Mouse (Mus musculus): ENCODE results near the gene Dtl. TPM values are rescaled to one million over a fixed set of nuclear protein-coding genes. Genes with fewer than 3 reads are reported as not detected.
"Not testable (repeated sequence)": the region's sequence is repeated elsewhere in the genome, so short reads cannot be mapped to it uniquely, and the experiment has no call there.

Gene Dtl
- polyA plus RNA-seq, 1 experiment = 0.92 TPM

- no peak overlapping the region for H3K4me3 ChIP-seq (replicated peaks)
- peaks cover 33% of the 10 kb centered on the region for H3K4me1 ChIP-seq (ENCODE audit: control insufficient read depth)
- TF ChIP-seq TAL1 (IDR thresholded peaks at IDR 0.05; ENCODE audit: low read length) = no peak
- TF ChIP-seq GATA1 (IDR thresholded peaks at IDR 0.05; ENCODE audit: low read length) = no peak
- no peaks in the 10 kb centered on the region for H3K36me3 ChIP-seq (ENCODE audit: control insufficient read depth)
- H3K27me3 ChIP-seq (ENCODE audit: control insufficient read depth) = no peaks in the 10 kb centered on the region
- H3K9me3 ChIP-seq (ENCODE audit: control insufficient read depth, low read length) = no peaks in the 10 kb centered on the region
These were observed 56.4 kb downstream of the Dtl start for GRCm38 (mm10) chr1:191518911-191519310.

- no peaks in the 10 kb centered on the region for H3K9me3 ChIP-seq (ENCODE audit: control insufficient read depth, low read length)
- TF ChIP-seq GATA1 (IDR thresholded peaks at IDR 0.05; ENCODE audit: low read length) = no peak
- TF ChIP-seq TAL1 (IDR thresholded peaks at IDR 0.05; ENCODE audit: low read length) = no peak
- no peaks in the 10 kb centered on the region for H3K36me3 ChIP-seq (ENCODE audit: control insufficient read depth)
- H3K4me1 ChIP-seq (ENCODE audit: control insufficient read depth) = peaks cover 33% of the 10 kb centered on the region
- H3K4me3 ChIP-seq (replicated peaks) = no peak overlapping the region
- H3K27me3 ChIP-seq (ENCODE audit: control insufficient read depth) = no peaks in the 10 kb centered on the region
These were observed 57.4 kb downstream of the Dtl start for GRCm38 (mm10) chr1:191517969-191518368.

GRCm38 (mm10) chr1:191517056-191517455 lies 58.3 kb downstream of the Dtl start:
- peaks cover 33% of the 10 kb centered on the region for H3K4me1 ChIP-seq (ENCODE audit: control insufficient read depth)
- no peaks in the 10 kb centered on the region for H3K9me3 ChIP-seq (ENCODE audit: control insufficient read depth, low read length)
- TF ChIP-seq TAL1 (IDR thresholded peaks at IDR 0.05; ENCODE audit: low read length) (no peak), GATA1 (IDR thresholded peaks at IDR 0.05; ENCODE audit: low read length) (no peak)
- no peaks in the 10 kb centered on the region for H3K27me3 ChIP-seq (ENCODE audit: control insufficient read depth)
- no peak overlapping the region for H3K4me3 ChIP-seq (replicated peaks)
- no peaks in the 10 kb centered on the region for H3K36me3 ChIP-seq (ENCODE audit: control insufficient read depth)

GRCm38 (mm10) chr1:191516351-191516750 lies 59.0 kb downstream of the Dtl start:
- not testable (repeated sequence) for H3K9me3 ChIP-seq (ENCODE audit: control insufficient read depth, low read length); H3K27me3 ChIP-seq (ENCODE audit: control insufficient read depth); H3K4me3 ChIP-seq (replicated peaks); H3K36me3 ChIP-seq (ENCODE audit: control insufficient read depth)
- H3K4me1 ChIP-seq (ENCODE audit: control insufficient read depth) = peaks cover 33% of the 10 kb centered on the region

GRCm38 (mm10) chr1:191513195-191513594 lies 62.1 kb downstream of the Dtl start:
- no peaks in the 10 kb centered on the region for H3K27me3 ChIP-seq (ENCODE audit: control insufficient read depth)
- H3K4me1 ChIP-seq (ENCODE audit: control insufficient read depth) = peaks cover 14% of the 10 kb centered on the region
- H3K4me3 ChIP-seq (replicated peaks) = no peak overlapping the region
- H3K36me3 ChIP-seq (ENCODE audit: control insufficient read depth) = no peaks in the 10 kb centered on the region
- no peaks in the 10 kb centered on the region for H3K9me3 ChIP-seq (ENCODE audit: control insufficient read depth, low read length)
- TF ChIP-seq TAL1 (IDR thresholded peaks at IDR 0.05; ENCODE audit: low read length) (no peak), GATA1 (IDR thresholded peaks at IDR 0.05; ENCODE audit: low read length) (no peak)

- H3K27me3 ChIP-seq (ENCODE audit: control insufficient read depth) = no peaks in the 10 kb centered on the region
- no peaks in the 10 kb centered on the region for H3K36me3 ChIP-seq (ENCODE audit: control insufficient read depth)
- no peak for TF ChIP-seq TAL1 (IDR thresholded peaks at IDR 0.05; ENCODE audit: low read length)
- no peak for TF ChIP-seq GATA1 (IDR thresholded peaks at IDR 0.05; ENCODE audit: low read length)
- no peaks in the 10 kb centered on the region for H3K9me3 ChIP-seq (ENCODE audit: control insufficient read depth, low read length)
- H3K4me1 ChIP-seq (ENCODE audit: control insufficient read depth) = peaks cover 6% of the 10 kb centered on the region
- H3K4me3 ChIP-seq (replicated peaks) = no peak overlapping the region
These were observed 63.0 kb downstream of the Dtl start for GRCm38 (mm10) chr1:191512383-191512782.

GRCm38 (mm10) chr1:191511503-191511902 lies 63.8 kb downstream of the Dtl start:
- TF ChIP-seq GATA1 (IDR thresholded peaks at IDR 0.05; ENCODE audit: low read length) (no peak), TAL1 (IDR thresholded peaks at IDR 0.05; ENCODE audit: low read length) (no peak)
- no peaks in the 10 kb centered on the region for H3K9me3 ChIP-seq (ENCODE audit: control insufficient read depth, low read length)

GRCm38 (mm10) chr1:191509865-191510264 lies 65.5 kb downstream of the Dtl start:
- H3K27me3 ChIP-seq (ENCODE audit: control insufficient read depth) = no peaks in the 10 kb centered on the region
- H3K36me3 ChIP-seq (ENCODE audit: control insufficient read depth) = no peaks in the 10 kb centered on the region
- no peak for TF ChIP-seq GATA1 (IDR thresholded peaks at IDR 0.05; ENCODE audit: low read length)
- no peak for TF ChIP-seq TAL1 (IDR thresholded peaks at IDR 0.05; ENCODE audit: low read length)

More at GRCm38 (mm10) chr1:191511503-191511902, 63.8 kb downstream of the Dtl start:
- Histone ChIP-seq H3K36me3 (ENCODE audit: control insufficient read depth) (no peaks in the 10 kb centered on the region), H3K27me3 (ENCODE audit: control insufficient read depth) (no peaks in the 10 kb centered on the region), H3K4me3 (replicated peaks) (no peak overlapping the region), H3K4me1 (ENCODE audit: control insufficient read depth) (peaks cover 3% of the 10 kb centered on the region)

GRCm38 (mm10) chr1:191509131-191509530 lies 66.2 kb downstream of the Dtl start:
- TF ChIP-seq TAL1 (IDR thresholded peaks at IDR 0.05; ENCODE audit: low read length) (no peak), GATA1 (IDR thresholded peaks at IDR 0.05; ENCODE audit: low read length) (no peak)
- no peaks in the 10 kb centered on the region for H3K4me1 ChIP-seq (ENCODE audit: control insufficient read depth)

More at GRCm38 (mm10) chr1:191509865-191510264, 65.5 kb downstream of the Dtl start:
- Histone ChIP-seq H3K9me3 (ENCODE audit: control insufficient read depth, low read length) (no peaks in the 10 kb centered on the region), H3K4me3 (replicated peaks) (no peak overlapping the region), H3K4me1 (ENCODE audit: control insufficient read depth) (no peaks in the 10 kb centered on the region)

GRCm38 (mm10) chr1:191506791-191507190 lies 68.6 kb downstream of the Dtl start:
- H3K27me3 ChIP-seq (ENCODE audit: control insufficient read depth) = no peaks in the 10 kb centered on the region
- H3K36me3 ChIP-seq (ENCODE audit: control insufficient read depth) = no peaks in the 10 kb centered on the region
- TF ChIP-seq GATA1 (IDR thresholded peaks at IDR 0.05; ENCODE audit: low read length) = no peak
- no peak for TF ChIP-seq TAL1 (IDR thresholded peaks at IDR 0.05; ENCODE audit: low read length)
- H3K4me3 ChIP-seq (replicated peaks) = no peak overlapping the region
- H3K9me3 ChIP-seq (ENCODE audit: control insufficient read depth, low read length) = no peaks in the 10 kb centered on the region
- H3K4me1 ChIP-seq (ENCODE audit: control insufficient read depth) = no peaks in the 10 kb centered on the region

More at GRCm38 (mm10) chr1:191509131-191509530, 66.2 kb downstream of the Dtl start:
- H3K9me3 ChIP-seq (ENCODE audit: control insufficient read depth, low read length) = no peaks in the 10 kb centered on the region
- H3K36me3 ChIP-seq (ENCODE audit: control insufficient read depth) = no peaks in the 10 kb centered on the region
- no peaks in the 10 kb centered on the region for H3K27me3 ChIP-seq (ENCODE audit: control insufficient read depth)
- no peak overlapping the region for H3K4me3 ChIP-seq (replicated peaks)

Data from erythroblast, embryonic 14.5 days (primary cell).